Comparison of ENCODE assay signal across 8 mouse cellular contexts in the genomic region with DNA sequence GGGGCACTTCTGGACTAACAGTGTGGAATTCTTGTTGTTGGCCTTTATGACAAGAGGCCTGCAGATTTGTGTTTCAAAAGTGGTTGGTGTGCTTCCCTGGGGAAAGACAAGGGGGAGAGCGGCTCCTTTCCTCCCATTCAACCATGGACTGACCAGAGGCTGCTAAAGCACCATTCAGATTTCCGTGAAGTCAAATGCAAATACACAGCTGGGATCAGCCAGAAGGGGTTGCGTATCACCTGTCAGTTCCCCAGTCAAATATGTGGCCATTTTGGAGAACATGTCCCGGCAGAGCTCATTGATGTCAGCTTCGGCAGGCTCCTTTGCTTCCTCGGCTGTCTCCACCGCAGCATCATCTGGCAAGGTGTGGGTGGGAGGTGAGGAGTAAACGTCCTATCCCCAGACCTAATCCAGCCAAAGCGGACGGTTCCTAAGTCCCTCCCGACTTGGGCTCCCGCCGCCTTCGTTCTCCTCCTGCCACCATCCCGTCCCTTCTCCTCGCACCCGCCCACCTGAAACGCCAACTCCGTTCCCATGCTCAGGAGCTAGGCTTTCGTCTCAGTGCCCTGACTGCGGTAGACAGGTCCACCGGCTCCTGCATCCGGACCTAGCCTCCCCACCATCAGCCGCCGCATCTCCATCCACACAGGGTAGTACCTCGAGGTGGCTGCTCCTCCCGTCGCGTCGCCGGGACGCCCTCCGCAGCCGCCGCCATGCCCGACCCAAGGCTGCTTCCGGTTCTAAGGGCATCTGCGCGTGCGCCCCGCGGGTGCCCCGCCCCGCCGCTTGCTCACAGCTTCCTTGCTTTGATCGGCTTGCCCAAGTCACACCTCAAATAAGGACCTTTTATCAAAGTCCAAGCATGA. TPM values are rescaled to one million over a fixed set of nuclear protein-coding genes. Genes with fewer than 3 reads are reported as not detected.
DNase-seq lines count a peak whose midpoint lies in the region; ATAC-seq lines count a peak whose summit lies in the region.

A gene (minus strand): TSS at position 745 of the 866 bp plus-strand sequence.

- H3K36me3 ChIP-seq in hindbrain, embryonic 16.5 days (ENCODE audit: control insufficient read depth, insufficient read depth, low read length) = peaks cover 13% of the 10 kb centered on the region
- H3K36me3 ChIP-seq in macrophage (ENCODE audit: inconsistent target) = peaks cover 25% of the 10 kb centered on the region

- WGBS in hindbrain, embryonic 16.5 days = 2% methylated on average over 45 of the region's 46 CpGs
- 2% methylated on average over 46 of the region's 46 CpGs for WGBS in macrophage (ENCODE audit: missing documents)

- peak; percentile 93 for ATAC-seq in hindbrain, embryonic 16.5 days

- peak within 1 kb of the TSS; percentile 66 for H3K27ac ChIP-seq in hindbrain, embryonic 16.5 days (ENCODE audit: low read depth, low read length)
- H3K27ac ChIP-seq in macrophage = 0 out of 2 replicates have a peak within 1 kb of the TSS, but pooled peaks have one; percentile 24

- H3K4me3 ChIP-seq in hindbrain, embryonic 16.5 days (ENCODE audit: low read length) = peak within 1 kb of the TSS; percentile 75
- peak within 1 kb of the TSS; percentile 83 for H3K4me3 ChIP-seq in macrophage (ENCODE audit: inconsistent target)

- H3K79me2 ChIP-seq in macrophage (ENCODE audit: inconsistent target) = peaks cover 10% of the 10 kb centered on the region; the same call in 1 of the 2 replicates

- DNase-seq in T-cell, adult 2 months (ENCODE audit: low spot score) = peak; percentile 93
- DNase-seq in cerebellum, postnatal 36 days = peak; percentile 91 to 93
- peak; percentile 85 for DNase-seq in gastrocnemius, adult 18-20 months (ENCODE audit: low spot score)
- DNase-seq in left cerebral cortex, adult 18-20 months (ENCODE audit: low spot score in 2 of 2) = peak; percentile 90 to 93
- peak; percentile 92 for DNase-seq in right cerebral cortex, adult 18-20 months
- peak; percentile 41 for DNase-seq in urinary bladder, postnatal 10 days (ENCODE audit: low spot score)

- peak within 1 kb of the TSS; percentile 75 for H3K4me2 ChIP-seq in hindbrain, embryonic 16.5 days (ENCODE audit: low read length)

- H3K27me3 ChIP-seq in hindbrain, embryonic 16.5 days (replicated peaks; ENCODE audit: control insufficient read depth, insufficient read depth, low read length) = peaks cover 4% of the 10 kb centered on the region; the same call in 1 of the 2 replicates

- H3K4me1 ChIP-seq in hindbrain, embryonic 16.5 days (ENCODE audit: control insufficient read depth, insufficient read depth, low read depth, low read length) = peaks cover 11% of the 10 kb centered on the region

- no peaks in the 10 kb centered on the region; the same call in 1 of the 2 replicates for H3K9me3 ChIP-seq in hindbrain, embryonic 16.5 days (ENCODE audit: control insufficient read depth, low read length)

- H3K9ac ChIP-seq in hindbrain, embryonic 16.5 days (ENCODE audit: low read depth, low read length) = peak within 1 kb of the TSS; percentile 78

RNA-seq across cellular contexts. Expression of the gene that starts here (rescaled TPM):
- 10 to 100 TPM; 10.5 to 15.4 TPM for total RNA-seq in gastrocnemius, adult 18-20 months (2021)
- polyA plus RNA-seq in hindbrain, embryonic 16.5 days (2015; fragmentation: Nextera tagmentation; extraction: Ambion mirVana) = 153 and 158 TPM in 2 replicates
- 10 to 100 TPM; 59.3 to 69.8 TPM for total RNA-seq in left cerebral cortex, adult 18-20 months (2021)
- 10 to 100 TPM in 24 of 26 experiments, 1 to 10 TPM in 2; 8.3 to 97.2 (median 35.7) TPM for total RNA-seq in macrophage (2018; cell fraction: chromatin; rRNA removed)
- 10 to 100 TPM; 23.8 to 63.2 (median 45.1) TPM for total RNA-seq in macrophage (2018; cell fraction: cytosol; rRNA removed)
- total RNA-seq in macrophage (2018; cell fraction: nucleus; rRNA removed) = 10 to 100 TPM; 13.8 to 81.6 (median 36.6) TPM
- 26.5 to 60.1 TPM (median 52.8 TPM) in 3 replicates for polyA plus RNA-seq in macrophage (2018)

Comparison
In these comparisons a context has a peak if more than half of its experiments do, and no peak if none do; other contexts are left out.
1. Peak in every context shown above with its lines: DNase-seq, ATAC-seq, H3K4me3 ChIP-seq and H3K27ac ChIP-seq.
2. DNase-seq: peak in every context shown above with its lines; median percentile 93 in T-cell, adult 2 months; 92 in cerebellum, postnatal 36 days; 92 in right cerebral cortex, adult 18-20 months; 92 in left cerebral cortex, adult 18-20 months; 85 in gastrocnemius, adult 18-20 months; 41 in urinary bladder, postnatal 10 days.